Mouse (Mus musculus) embryo, embryonic 9.5 days (tissue): Measurements from ENCODE around the gene Dda1.

Experiments
- DNase-seq: peaks from one replicate; pipeline ENCODE4 v3.0.0-alpha.2; 2017; ENCODE audit errors: extremely low spot score

Gene Dda1

GRCm38 (mm10) chr8:71496481-71496880, 27.5 kb downstream of the Dda1 start:
- DNase-seq = peak; percentile 42

GRCm38 (mm10) chr8:71497077-71497645, 28.2 kb downstream of the Dda1 start:
- no peak for DNase-seq

GRCm38 (mm10) chr8:71497881-71498501, 29.0 kb downstream of the Dda1 start:
- DNase-seq = peak; percentile 40

- peak; percentile 68 for DNase-seq
These were observed 30.1 kb downstream of the Dda1 start for GRCm38 (mm10) chr8:71498816-71499690.

GRCm38 (mm10) chr8:71504349-71504748, 35.4 kb downstream of the Dda1 start:
- DNase-seq = no peak

- DNase-seq = no peak
These were observed 36.3 kb downstream of the Dda1 start for GRCm38 (mm10) chr8:71505326-71505725.

- DNase-seq = no peak
These were observed 37.0 kb downstream of the Dda1 start for GRCm38 (mm10) chr8:71505979-71506378.

- DNase-seq = peak; percentile 81
These were observed 38.6 kb downstream of the Dda1 start for GRCm38 (mm10) chr8:71507589-71508104.

GRCm38 (mm10) chr8:71509316-71509715, 40.3 kb downstream of the Dda1 start:
- no peak for DNase-seq

GRCm38 (mm10) chr8:71511644-71512043, 42.6 kb downstream of the Dda1 start, which contains the start of gene Plvap:
Gene Plvap (minus strand): TSS chr8:71511752.
- no peak for DNase-seq

- DNase-seq = no peak
These were observed 44.2 kb downstream of the Dda1 start for GRCm38 (mm10) chr8:71513018-71513754.

GRCm38 (mm10) chr8:71515043-71515442, 46.0 kb downstream of the Dda1 start:
- no peak for DNase-seq

- DNase-seq = peak; percentile 59
These were observed 47.8 kb downstream of the Dda1 start for GRCm38 (mm10) chr8:71516786-71517185.

GRCm38 (mm10) chr8:71519037-71519825, 50.2 kb downstream of the Dda1 start:
- DNase-seq = peak; percentile 66

GRCm38 (mm10) chr8:71521634-71522033, 52.6 kb downstream of the Dda1 start:
- DNase-seq = peak; percentile 92

GRCm38 (mm10) chr8:71525226-71526050, 56.4 kb downstream of the Dda1 start, which contains the start of gene Ccdc194:
Gene Ccdc194 (minus strand): TSS chr8:71525711.
- DNase-seq = no peak
